Mouse (Mus musculus) cerebellum, postnatal 10 days (tissue): ENCODE results near the gene Rragd.

ENCODE experiments used
- DNase-seq, 2 experiments: peaks; one replicate each; pipeline ENCODE4 v3.0.0; 2021; ENCODE audit warnings: mixed read lengths in 2 of 2

Gene Rragd

GRCm38 (mm10) chr4:33052055-33052454, 69.2 kb downstream of the Rragd start:
- no peak for DNase-seq

- DNase-seq = peak in 1 of 2 experiments; percentile 31
Measured at GRCm38 (mm10) chr4:33052650-33053049, 69.8 kb downstream of the Rragd start.

GRCm38 (mm10) chr4:33054426-33054825, 71.6 kb downstream of the Rragd start:
- no peak for DNase-seq

GRCm38 (mm10) chr4:33056317-33056716, 73.5 kb downstream of the Rragd start:
- no peak for DNase-seq

GRCm38 (mm10) chr4:33057890-33058687, 75.3 kb downstream of the Rragd start:
- no peak for DNase-seq

GRCm38 (mm10) chr4:33061158-33061557, 78.3 kb downstream of the Rragd start:
- no peak for DNase-seq

- no peak for DNase-seq
Measured at GRCm38 (mm10) chr4:33062981-33063380, 80.1 kb downstream of the Rragd start, which contains the start of gene Gabrr2. Gabrr2 (plus strand) TSS chr4:33062999.

DNA sequence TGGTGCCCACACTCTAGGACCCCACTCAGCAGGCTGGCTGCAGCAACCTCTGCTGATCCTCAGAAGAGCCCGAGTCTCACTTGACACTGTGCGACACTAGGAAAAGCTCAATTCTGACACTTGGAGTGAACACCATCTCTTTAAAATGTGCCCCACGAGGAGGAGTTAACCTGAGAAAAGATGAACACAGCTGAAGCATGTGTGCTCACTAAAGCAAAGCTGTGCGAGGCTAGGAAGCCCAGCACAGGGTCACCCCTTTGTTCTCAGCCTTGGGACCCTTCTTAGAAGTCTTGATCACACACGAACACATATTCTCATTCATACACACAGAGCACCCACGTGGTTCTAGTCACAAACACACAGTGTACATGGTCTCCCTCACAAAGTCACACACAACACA, 82.1 kb downstream of the Rragd start:
- DNase-seq = no peak

GRCm38 (mm10) chr4:33066223-33066960, 83.6 kb downstream of the Rragd start:
- DNase-seq = no peak

DNA sequence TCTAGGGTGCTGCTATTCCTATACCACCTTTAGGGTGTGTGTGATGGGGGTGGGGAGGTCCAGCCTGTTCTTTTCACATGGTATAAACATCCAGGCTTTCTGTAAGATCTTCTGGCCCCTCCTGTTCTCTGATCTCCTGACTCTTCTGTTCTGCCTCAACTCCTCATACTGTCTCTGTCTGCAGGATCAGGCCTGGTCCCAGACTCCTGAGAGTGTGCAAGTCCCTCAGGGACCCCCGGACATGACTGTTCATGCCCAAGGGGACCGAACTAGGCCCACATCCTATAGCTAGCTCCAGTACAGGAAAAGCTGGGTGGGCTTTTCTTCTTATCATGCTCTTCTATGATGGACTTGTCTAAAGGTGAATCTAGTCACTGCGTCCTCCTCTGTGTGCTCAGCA, 84.5 kb downstream of the Rragd start:
- DNase-seq = no peak

GRCm38 (mm10) chr4:33067826-33068225, 85.0 kb downstream of the Rragd start:
- peak; percentile 30 to 36 for DNase-seq

DNA sequence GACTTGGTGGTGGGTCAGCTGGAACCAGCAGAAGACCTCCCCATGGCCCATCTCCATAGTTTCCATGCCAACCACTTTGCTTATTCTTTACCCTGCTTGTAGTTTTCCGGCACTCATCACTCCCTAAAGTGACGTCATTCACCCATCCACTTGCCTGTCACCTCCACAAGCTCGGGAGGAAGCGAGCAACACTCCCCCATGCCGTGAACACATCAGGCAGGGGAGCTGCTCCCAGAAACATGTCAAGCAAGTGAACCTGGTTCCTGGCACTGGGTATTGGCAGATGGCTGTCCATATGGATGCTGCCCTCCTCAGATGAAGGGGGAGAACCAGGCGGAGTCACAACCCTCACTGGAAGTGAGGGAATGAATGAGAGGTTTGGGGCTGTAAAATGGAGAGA, 86.1 kb downstream of the Rragd start:
- DNase-seq = peak; percentile 95

DNA sequence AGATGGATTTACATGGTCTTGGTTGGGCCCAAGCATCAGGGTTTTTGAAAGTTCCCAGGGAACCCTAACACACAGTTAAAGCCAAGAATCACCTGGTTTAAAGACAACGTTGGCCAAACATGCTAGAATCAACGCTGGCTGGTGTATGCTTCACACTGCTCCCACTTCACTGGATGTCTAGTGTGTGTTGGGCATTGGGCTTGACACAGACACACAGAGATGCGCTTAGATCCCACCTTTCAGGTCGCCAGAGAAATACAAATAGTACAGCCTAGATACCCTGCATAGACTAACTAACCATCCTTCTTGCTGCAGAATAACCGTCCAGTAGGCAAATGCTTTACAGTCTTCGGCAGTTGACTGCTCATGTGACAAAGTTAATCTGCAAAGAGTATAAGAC, 87.5 kb downstream of the Rragd start:
- DNase-seq = no peak

GRCm38 (mm10) chr4:33071337-33071736, 88.5 kb downstream of the Rragd start:
- no peak for DNase-seq
